Mouse (Mus musculus): Measurements from ENCODE around the gene Casd1.
"Not testable (repeated sequence)": the region's sequence is repeated elsewhere in the genome, so short reads cannot be mapped to it uniquely, and the experiment has no call there.

Casd1 gene

DNA sequence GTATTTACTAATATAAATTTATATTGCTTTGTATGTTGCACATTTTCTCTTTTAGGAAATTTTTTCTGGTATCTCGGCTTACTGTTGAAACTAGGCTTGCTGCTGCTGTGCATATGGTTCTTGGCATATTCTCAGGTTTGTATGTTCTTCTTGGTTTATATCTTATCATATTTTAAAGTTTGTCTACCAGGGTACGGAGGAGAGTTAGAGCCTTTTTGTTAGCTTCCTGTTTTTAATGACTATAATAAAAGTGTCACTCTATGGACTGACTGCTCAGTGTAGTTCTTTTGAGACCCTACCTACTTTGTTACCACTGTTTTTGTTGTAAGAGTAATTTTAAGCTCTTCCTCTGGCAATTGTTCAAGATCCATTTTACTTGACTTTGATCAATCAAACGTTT is 30.8 kb downstream of the Casd1 start:
- H3K9me3 ChIP-seq (ENCODE audit: low read length): no peaks in the 10 kb centered on the region
- no peaks in the 10 kb centered on the region for H3K4me1 ChIP-seq (replicated peaks; ENCODE audit: low read depth, low read length)

DNA sequence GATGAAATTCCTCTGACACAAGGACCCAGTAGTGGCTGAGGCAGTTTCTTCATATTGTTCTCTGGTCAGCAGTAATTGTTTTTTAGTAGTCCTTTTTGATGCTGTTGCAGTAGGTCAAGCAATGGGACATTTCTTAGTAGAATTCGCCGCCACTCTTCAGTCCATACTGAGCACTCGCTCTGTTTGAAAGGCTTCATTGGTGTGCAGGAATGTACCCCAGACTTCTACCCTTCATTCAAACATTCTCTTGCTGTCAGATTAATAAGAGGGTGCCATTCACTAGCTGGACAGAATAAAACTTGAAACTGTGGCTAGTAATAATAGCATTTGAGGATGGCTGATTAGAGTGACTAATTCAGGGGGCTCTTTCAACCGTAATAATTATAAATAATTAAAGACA is 32.5 kb downstream of the Casd1 start:
- no peak overlapping the region for H3K4me3 ChIP-seq (replicated peaks; ENCODE audit: low read length)
- TF ChIP-seq NANOG (IDR thresholded peaks at IDR 0.05; ENCODE audit: borderline replicate concordance, low read length) (no peak), POU5F1 (IDR thresholded peaks at IDR 0.05; ENCODE audit: borderline replicate concordance, low read length) (no peak), CTCF (conservative IDR thresholded peaks at IDR 0.05; ENCODE audit: low read length) (no peak)
- no peaks in the 10 kb centered on the region for H3K36me3 ChIP-seq (ENCODE audit: insufficient read depth, low read length)
- no peaks in the 10 kb centered on the region for H3K4me1 ChIP-seq (replicated peaks; ENCODE audit: low read depth, low read length)
- H3K9me3 ChIP-seq (ENCODE audit: low read length): peaks cover 8% of the 10 kb centered on the region
- H3K27me3 ChIP-seq (ENCODE audit: insufficient read depth, low read length): peaks cover 31% of the 10 kb centered on the region

More for the DNA sequence above, 30.8 kb downstream of the Casd1 start:
- Histone ChIP-seq H3K4me3 (replicated peaks; ENCODE audit: low read length) (no peak overlapping the region), H3K27me3 (ENCODE audit: insufficient read depth, low read length) (peaks cover 33% of the 10 kb centered on the region), H3K36me3 (ENCODE audit: insufficient read depth, low read length) (no peaks in the 10 kb centered on the region)
- TF ChIP-seq POU5F1 (IDR thresholded peaks at IDR 0.05; ENCODE audit: borderline replicate concordance, low read length) (no peak), CTCF (conservative IDR thresholded peaks at IDR 0.05; ENCODE audit: low read length) (no peak), NANOG (IDR thresholded peaks at IDR 0.05; ENCODE audit: borderline replicate concordance, low read length) (no peak)

DNA sequence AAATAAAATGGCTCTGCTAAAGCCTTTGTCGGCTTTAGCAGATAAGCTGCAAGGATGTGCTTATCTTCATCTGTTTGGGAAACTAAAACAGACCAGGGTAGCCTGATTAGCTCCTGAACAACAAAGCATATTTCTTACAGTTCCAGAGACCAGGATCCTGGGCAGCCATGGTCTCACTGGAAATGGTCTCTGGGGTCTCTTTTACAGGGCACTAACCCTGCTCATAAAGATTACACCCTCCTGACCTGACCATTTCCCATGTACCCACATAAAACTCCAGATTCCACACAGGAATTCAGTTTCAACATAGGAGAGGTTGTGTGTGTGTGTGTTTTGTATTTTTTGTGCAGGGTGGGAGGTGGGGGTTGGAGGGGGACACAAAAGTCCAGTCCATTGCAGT is 34.2 kb downstream of the Casd1 start:
- Histone ChIP-seq H3K9me3 (ENCODE audit: low read length) (peaks cover 9% of the 10 kb centered on the region), H3K4me3 (replicated peaks; ENCODE audit: low read length) (no peak overlapping the region), H3K27me3 (ENCODE audit: insufficient read depth, low read length) (peaks cover 24% of the 10 kb centered on the region), H3K4me1 (replicated peaks; ENCODE audit: low read depth, low read length) (no peaks in the 10 kb centered on the region), H3K36me3 (ENCODE audit: insufficient read depth, low read length) (no peaks in the 10 kb centered on the region)
- TF ChIP-seq NANOG (IDR thresholded peaks at IDR 0.05; ENCODE audit: borderline replicate concordance, low read length): no peak
- TF ChIP-seq CTCF (conservative IDR thresholded peaks at IDR 0.05; ENCODE audit: low read length): no peak
- no peak for TF ChIP-seq POU5F1 (IDR thresholded peaks at IDR 0.05; ENCODE audit: borderline replicate concordance, low read length)

DNA sequence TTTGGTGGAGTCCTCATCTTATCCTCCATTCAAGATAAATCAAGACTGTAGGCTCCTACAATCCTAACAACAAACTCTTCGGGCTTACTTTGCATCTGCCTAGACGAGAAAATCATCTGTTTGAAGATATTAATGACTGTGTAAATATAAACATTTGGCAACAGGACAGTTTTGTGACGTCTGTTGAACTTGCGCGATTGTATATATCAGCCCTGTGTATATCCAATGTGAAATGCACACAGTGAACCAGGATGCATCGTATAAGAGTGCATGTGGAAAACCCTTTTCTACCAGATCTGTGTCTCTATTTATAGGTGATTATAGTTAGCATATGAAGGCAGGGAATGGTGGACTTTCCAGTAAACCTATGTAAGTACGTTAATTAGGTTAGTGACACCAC is 41.4 kb downstream of the Casd1 start:
- no peak for TF ChIP-seq NANOG (IDR thresholded peaks at IDR 0.05; ENCODE audit: borderline replicate concordance, low read length)
- TF ChIP-seq POU5F1 (IDR thresholded peaks at IDR 0.05; ENCODE audit: borderline replicate concordance, low read length): no peak
- TF ChIP-seq CTCF (conservative IDR thresholded peaks at IDR 0.05; ENCODE audit: low read length): no peak
- no peaks in the 10 kb centered on the region for H3K36me3 ChIP-seq (ENCODE audit: insufficient read depth, low read length)
- no peak overlapping the region for H3K4me3 ChIP-seq (replicated peaks; ENCODE audit: low read length)
- H3K9me3 ChIP-seq (ENCODE audit: low read length): peaks cover 9% of the 10 kb centered on the region
- peaks cover 23% of the 10 kb centered on the region for H3K27me3 ChIP-seq (ENCODE audit: insufficient read depth, low read length)
- no peaks in the 10 kb centered on the region for H3K4me1 ChIP-seq (replicated peaks; ENCODE audit: low read depth, low read length)

DNA sequence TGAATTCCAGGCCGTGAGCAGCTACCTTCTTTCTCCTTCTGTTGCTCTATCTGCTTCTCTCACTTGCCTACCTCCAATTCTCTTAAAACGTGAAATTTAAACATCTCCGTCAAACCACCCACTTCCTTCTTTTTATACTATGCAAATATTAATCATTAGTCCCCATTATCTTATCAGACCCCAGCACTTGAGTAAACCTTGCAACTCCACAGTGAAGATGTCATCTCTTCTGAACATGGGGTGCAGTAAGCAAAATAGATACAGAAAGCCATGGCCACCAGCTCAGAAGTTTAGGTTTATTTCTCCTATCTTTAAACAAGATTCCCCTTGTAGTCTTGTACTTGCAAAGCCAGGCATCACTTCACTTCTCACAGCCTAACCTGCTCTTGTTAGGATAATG is 46.7 kb downstream of the Casd1 start:
- peaks cover 23% of the 10 kb centered on the region for H3K27me3 ChIP-seq (ENCODE audit: insufficient read depth, low read length)
- TF ChIP-seq CTCF (conservative IDR thresholded peaks at IDR 0.05; ENCODE audit: low read length) (no peak), NANOG (IDR thresholded peaks at IDR 0.05; ENCODE audit: borderline replicate concordance, low read length) (no peak), POU5F1 (IDR thresholded peaks at IDR 0.05; ENCODE audit: borderline replicate concordance, low read length) (no peak)
- H3K4me3 ChIP-seq (replicated peaks; ENCODE audit: low read length): no peak overlapping the region
- H3K36me3 ChIP-seq (ENCODE audit: insufficient read depth, low read length): no peaks in the 10 kb centered on the region
- no peaks in the 10 kb centered on the region for H3K4me1 ChIP-seq (replicated peaks; ENCODE audit: low read depth, low read length)
- no peaks in the 10 kb centered on the region for H3K9me3 ChIP-seq (ENCODE audit: low read length)

DNA sequence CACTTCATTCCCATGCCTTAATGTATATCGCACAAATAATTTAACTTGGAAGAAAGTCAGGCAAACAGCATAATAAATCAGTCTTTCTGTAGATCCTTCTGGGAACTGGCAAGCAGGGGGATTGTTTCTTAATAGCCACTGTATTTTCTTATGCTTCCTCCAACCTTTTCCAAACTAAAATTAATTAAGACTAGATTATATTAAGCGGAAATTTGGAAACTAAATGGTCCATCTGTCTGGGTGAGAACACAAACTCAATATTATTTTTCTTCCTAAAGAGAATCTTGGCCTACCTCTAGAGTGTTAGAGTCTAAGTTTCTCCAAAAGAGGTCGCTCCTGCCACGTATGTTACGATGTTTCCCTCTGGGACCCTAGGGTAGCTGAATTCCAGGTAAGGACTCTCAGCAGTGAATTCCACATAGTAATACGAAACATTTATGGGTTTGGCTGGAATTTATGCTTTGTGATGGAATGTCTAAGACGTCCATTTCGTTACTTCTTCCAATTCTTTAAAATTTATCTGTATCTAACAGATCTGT is 52.0 kb downstream of the Casd1 start:
- Histone ChIP-seq H3K9me3 (ENCODE audit: low read length) (no peaks in the 10 kb centered on the region), H3K4me3 (replicated peaks; ENCODE audit: low read length) (no peak overlapping the region), H3K4me1 (replicated peaks; ENCODE audit: low read depth, low read length) (peaks cover 18% of the 10 kb centered on the region), H3K36me3 (ENCODE audit: insufficient read depth, low read length) (no peaks in the 10 kb centered on the region), H3K27me3 (ENCODE audit: insufficient read depth, low read length) (peaks cover 29% of the 10 kb centered on the region)
- TF ChIP-seq NANOG (IDR thresholded peaks at IDR 0.05; ENCODE audit: borderline replicate concordance, low read length) (no peak), POU5F1 (IDR thresholded peaks at IDR 0.05; ENCODE audit: borderline replicate concordance, low read length) (no peak), CTCF (conservative IDR thresholded peaks at IDR 0.05; ENCODE audit: low read length) (peak; percentile 40)

DNA sequence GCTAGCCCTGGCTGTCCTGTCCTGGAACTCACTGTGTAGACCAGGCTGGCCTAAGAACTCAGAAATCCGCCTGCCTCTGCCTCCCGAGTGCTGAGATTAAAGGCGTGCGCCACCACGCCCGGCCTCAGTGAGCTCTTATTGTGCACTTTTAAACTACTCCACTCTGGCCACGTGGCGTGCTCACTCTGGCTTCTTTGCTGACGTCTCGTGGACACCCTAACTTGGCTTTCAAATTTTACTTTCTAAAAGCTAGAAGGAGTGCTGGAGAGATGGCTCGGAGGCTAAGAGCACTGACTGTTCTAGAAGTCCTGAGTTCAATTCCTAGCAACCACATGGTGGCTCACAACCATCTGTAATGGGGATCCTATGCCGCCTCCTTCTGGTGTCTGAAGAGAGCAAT is 53.1 kb downstream of the Casd1 start:
- not testable (repeated sequence) for H3K9me3 ChIP-seq (ENCODE audit: low read length); H3K36me3 ChIP-seq (ENCODE audit: insufficient read depth, low read length)
- peaks cover 20% of the 10 kb centered on the region for H3K4me1 ChIP-seq (replicated peaks; ENCODE audit: low read depth, low read length)

DNA sequence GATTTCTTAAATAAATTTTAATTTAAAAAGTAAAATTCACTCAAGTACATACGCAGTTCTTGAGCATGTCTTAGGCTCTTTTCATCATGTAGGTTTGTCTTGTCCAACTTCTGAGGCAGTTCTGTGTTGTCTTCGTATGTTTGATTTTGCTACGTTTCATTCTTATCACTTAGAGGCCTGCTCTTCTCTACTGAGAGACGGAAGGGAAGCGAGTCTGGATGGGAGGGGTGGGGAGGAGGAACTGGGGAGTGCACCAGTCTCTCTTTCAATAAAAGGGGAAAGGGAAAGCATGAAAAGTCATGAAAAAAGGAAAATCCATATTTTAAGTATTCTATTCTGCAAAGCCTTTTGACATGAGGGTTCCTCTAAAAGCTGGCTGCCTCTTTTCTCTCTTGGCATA is 54.8 kb downstream of the Casd1 start:
- Histone ChIP-seq H3K4me1 (replicated peaks; ENCODE audit: low read depth, low read length) (peaks cover 21% of the 10 kb centered on the region), H3K27me3 (ENCODE audit: insufficient read depth, low read length) (peaks cover 34% of the 10 kb centered on the region), H3K9me3 (ENCODE audit: low read length) (no peaks in the 10 kb centered on the region), H3K4me3 (replicated peaks; ENCODE audit: low read length) (no peak overlapping the region), H3K36me3 (ENCODE audit: insufficient read depth, low read length) (no peaks in the 10 kb centered on the region)
- TF ChIP-seq CTCF (conservative IDR thresholded peaks at IDR 0.05; ENCODE audit: low read length): no peak
- TF ChIP-seq POU5F1 (IDR thresholded peaks at IDR 0.05; ENCODE audit: borderline replicate concordance, low read length): no peak
- TF ChIP-seq NANOG (IDR thresholded peaks at IDR 0.05; ENCODE audit: borderline replicate concordance, low read length): no peak

More for the DNA sequence above, 53.1 kb downstream of the Casd1 start:
- not testable (repeated sequence) for H3K4me3 ChIP-seq (replicated peaks; ENCODE audit: low read length)
- H3K27me3 ChIP-seq (ENCODE audit: insufficient read depth, low read length): peaks cover 29% of the 10 kb centered on the region

DNA sequence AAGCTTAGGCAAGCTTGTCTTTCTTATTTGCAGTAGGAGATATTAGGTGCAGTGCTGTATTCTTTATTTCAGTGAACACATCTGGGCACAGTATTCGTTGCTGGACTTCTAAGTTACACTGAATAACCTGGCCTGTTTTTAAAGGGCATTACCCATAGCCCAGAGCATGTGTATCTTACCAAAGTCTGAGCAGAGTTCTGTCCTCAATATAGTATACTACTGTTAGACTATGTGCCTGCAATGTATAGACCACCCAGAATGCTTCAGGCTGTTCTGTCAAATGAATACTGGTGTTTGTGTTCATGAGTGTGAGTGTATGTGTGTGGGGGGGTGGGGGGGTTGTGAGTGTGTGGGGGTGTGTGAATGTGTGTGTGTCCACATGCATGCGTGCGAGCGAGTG is 55.3 kb downstream of the Casd1 start:
- Histone ChIP-seq H3K9me3 (ENCODE audit: low read length) (no peaks in the 10 kb centered on the region), H3K4me1 (replicated peaks; ENCODE audit: low read depth, low read length) (peaks cover 21% of the 10 kb centered on the region), H3K36me3 (ENCODE audit: insufficient read depth, low read length) (no peaks in the 10 kb centered on the region), H3K27me3 (ENCODE audit: insufficient read depth, low read length) (peaks cover 38% of the 10 kb centered on the region), H3K4me3 (replicated peaks; ENCODE audit: low read length) (no peak overlapping the region)
- TF ChIP-seq POU5F1 (IDR thresholded peaks at IDR 0.05; ENCODE audit: borderline replicate concordance, low read length): no peak
- TF ChIP-seq NANOG (IDR thresholded peaks at IDR 0.05; ENCODE audit: borderline replicate concordance, low read length): no peak
- no peak for TF ChIP-seq CTCF (conservative IDR thresholded peaks at IDR 0.05; ENCODE audit: low read length)

All from E14TG2a.4 (cell line).